Mouse (Mus musculus) c-Kit-positive CD71-positive TER-119-positive erythroid progenitor cells, embryonic 14.5 days (primary cell): Measurements from ENCODE around the gene Tmem62.
A peak's percentile ranks its signal among the peaks of the same experiment; 100 is the strongest.
"Not testable (repeated sequence)": the region's sequence is repeated elsewhere in the genome, so short reads cannot be mapped to it uniquely, and the experiment has no call there.

Experiments
- DNase-seq: peaks from one replicate; pipeline ENCODE4 v3.0.0-alpha.2; 2013; ENCODE audit warnings: low spot score

Tmem62 gene

DNA sequence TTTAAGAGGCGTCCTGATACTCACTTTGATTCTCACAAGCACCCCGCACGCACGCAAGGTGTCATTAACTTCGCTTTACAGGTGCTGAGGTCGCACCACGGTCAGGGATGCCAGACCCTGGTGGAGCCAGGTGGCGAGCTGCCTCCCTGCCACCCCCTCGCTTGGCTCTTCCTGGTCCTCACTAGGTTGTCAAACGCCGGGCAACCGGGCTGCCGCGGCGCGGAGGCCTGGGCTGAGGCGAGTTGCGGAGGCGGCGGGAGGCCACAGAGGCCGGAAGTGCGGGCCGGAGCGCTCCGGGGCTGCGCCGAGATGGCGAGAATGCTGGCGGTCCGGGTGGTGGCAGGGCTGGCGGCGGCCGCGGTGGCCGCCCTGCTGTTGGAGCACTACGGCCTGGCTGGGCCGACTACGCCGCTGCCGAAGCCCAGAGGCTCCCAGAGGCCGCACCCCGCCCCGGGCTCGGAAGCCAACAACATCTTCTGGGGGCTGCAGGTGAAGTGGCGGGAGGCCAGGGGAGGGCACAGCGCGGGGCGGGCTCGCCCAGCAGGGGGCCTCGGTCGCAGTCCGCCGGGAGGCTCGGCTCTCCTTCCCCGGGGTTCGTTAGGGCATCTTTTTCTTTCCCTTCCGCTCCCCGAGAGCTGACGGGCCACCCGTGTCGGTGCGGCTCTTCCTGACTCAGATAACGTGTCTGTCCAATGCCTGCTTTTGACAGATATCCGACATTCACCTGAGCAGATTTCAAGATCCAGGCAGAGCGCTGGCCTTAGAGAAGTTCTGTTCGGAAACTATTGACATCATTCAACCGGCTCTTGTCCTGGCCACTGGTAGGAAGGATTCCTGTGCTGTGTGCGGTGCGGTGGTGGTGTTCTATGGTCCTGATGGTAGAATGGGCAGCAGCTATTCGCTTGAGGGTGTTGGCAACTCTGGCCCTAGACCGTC, at the start of gene Tmem62:
Gene Tmem62, plus strand, starts transcription at position 28 of the 936 bp plus-strand sequence.
- DNase-seq = peak; percentile 72

DNA sequence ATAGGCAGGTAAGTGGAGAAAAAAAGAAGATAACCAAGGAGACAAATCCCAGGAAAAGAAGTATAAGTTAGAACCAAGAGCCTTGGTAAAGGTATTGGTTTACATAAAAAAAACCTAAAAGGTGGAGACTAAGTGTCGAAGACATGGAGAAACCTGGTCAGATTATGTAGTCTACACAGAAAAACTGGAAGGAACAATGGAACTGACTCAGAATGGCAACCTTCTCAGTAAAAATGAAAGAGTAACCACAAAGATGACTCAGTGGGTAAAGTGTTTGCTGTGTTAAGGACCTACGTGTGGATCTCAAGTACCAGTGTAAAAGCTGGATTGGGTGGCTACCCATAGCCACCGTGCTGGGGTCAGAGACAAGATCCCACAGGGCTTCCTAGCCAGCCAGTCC, 43.8 kb upstream of the Tmem62 start:
- DNase-seq = no peak

DNA sequence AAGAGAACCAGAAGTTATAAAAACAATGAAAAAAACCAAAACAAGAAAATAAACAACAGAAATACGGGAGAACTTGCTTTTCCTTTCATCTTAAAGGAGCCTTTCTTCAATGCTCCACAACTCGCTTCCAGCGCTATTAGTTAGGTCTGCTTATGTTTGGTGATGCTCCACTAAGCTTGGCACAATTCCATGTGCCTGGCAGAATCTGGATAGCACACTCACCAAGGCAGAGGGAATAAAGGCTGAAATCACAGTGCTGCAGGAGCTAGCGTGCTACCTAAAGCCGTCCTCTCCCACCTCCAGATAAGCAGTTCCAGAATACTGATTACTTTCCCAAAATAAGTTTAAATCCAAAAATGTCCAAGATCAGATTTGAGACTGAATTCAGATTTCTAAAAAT, 25.6 kb upstream of the Tmem62 start:
- no peak for DNase-seq

DNA sequence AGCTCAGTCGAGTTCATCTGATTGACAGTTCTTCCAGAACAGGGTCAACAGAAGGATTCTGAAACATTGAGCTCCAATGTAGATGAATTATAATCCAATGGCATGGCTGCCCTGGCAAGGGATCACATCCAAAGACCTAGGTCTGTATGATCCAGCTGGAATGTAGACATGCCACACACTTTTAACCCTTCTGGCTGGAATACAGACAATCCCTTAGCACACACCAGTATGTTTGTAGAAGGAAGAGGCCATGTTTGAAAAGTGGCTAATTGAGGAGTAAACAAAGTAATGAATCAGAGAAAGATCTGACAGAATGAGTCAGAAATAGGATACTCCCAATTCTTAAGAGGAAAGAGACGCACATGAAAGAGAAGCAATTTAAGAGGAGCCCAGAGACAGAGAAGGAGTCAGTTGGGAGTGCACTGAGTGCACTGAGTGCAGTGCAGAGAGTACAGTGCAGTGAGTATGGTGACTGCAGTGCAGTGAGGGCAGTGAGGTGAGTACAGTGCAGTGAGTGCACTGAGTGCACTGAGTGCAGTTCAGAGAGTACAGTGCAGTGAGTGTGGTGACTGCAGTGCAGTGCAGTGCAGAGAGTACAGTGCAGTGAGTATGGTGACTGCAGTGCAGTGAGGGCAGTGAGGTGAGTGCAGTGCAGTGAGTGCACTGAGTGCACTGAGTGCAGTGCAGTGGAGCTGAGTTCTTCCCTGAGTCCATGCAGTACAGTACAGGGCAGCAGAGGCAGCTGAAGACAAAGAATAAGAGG, 24.5 kb upstream of the Tmem62 start:
- DNase-seq = no peak

DNA sequence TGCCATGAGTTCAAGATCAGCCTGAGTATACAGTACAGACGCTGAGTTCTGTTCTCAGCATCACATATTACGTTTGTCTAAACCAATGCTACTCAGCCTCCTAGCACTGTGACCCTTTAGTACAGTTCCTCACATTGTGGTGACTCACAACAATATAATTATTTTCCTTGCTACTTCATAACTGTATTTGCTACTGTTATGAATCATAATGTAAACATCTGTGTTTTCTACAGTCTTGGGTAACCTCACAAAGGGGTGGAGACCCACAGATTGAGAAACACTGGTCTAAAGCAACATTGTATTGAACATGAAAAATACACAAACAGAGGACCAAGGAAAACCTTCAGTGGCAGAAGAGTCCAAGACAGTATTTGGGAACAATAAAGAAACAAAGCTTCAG, 17.5 kb upstream of the Tmem62 start:
- no peak for DNase-seq

DNA sequence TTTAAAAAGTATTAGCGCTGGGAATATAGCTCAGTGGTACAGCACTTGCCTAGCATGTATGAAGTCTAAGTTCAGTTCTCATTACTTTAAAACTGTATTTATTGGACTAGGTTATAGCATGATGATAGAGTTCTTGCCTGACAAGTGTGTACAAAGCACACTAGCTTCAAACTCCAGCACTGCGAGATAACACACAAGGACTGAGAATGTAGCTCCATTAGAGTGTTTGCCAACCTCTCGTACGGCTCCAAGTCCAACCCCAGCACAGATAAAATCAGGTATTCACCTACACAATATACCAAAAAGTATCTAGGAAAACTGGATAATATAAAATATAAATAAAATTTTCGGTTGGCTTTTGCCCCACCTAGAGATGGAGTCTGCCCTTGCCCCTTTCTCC, 17.0 kb upstream of the Tmem62 start:
- no peak for DNase-seq

DNA sequence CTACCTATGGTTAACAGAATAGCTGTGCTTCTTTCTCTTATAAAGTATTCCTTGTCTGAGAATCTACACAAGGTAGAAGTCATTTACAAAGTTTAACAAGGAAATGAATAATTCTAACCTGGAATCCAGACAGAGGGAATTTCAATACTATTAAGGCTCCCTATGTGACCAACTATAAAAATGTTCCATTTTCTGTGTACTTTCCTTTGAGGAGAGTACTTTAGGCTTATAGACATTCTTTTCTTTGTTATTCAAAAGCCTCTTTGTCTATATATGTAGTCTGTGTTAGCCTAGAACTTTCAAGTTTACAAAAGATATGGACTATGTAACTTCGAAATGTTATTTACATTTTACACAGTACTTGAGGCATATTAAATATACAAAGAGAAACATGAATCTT, 16.6 kb upstream of the Tmem62 start:
- no peak for DNase-seq

DNA sequence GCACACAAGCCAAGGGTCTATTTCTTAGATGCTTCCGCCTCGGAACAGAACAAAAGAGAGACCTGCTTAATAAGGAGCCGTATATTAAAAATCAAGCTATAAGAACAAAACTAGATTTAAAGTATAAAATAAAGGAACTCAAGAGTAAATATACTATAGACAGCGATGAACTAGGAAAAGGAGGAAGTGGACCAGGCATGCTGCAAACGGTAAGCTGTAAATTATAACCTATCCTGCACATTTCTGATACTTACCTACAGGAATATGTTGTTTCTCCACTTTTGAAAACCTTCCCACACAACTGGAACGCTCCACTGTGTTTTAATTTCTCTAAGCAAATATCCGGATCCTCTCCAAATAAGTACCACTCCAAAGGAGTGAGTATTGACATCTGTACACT, 13.7 kb upstream of the Tmem62 start:
- no peak for DNase-seq

DNA sequence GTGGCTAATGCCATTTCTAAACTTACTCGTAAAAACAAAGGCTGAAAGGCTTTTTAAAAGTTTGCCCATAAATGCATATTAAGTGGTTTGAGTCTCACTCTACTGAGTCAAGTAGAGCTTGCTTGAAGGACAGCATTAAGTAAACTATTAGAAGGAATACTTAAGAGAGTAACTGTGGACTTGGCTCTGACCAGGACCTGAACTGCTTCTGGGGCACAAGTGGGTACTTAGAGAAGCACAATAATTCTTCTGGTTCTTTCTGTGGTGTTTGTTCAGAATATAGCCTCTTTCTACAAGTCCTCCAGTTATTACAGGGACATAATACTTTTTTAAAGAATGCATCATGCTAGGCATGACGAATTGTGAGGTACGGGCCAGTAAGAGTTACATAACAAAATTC, 11.3 kb upstream of the Tmem62 start:
- no peak for DNase-seq

DNA sequence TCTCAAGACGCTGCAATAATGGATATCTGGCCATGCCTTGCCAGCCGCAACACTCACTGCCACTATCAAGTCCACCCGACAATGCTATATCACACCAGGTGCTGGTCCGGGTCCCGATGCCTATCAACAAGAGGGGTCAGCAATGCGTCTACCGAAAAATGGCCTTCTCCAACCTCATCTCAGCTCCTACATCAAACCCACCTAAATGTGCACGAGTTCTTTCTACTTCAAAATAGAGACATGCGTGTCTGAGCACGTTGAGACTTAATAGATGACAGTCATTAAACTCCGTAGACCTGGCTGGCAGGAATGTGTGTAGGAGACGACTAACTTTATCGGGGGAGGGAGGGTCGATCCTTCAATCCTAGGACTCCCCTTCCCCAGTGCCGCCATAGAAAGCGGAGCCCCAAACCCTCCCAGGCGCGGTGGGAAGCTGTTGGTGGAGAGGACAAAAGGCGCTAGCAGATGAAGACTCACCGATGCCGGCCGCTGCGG, 6.7 kb upstream of the Tmem62 start:
- no peak for DNase-seq

DNA sequence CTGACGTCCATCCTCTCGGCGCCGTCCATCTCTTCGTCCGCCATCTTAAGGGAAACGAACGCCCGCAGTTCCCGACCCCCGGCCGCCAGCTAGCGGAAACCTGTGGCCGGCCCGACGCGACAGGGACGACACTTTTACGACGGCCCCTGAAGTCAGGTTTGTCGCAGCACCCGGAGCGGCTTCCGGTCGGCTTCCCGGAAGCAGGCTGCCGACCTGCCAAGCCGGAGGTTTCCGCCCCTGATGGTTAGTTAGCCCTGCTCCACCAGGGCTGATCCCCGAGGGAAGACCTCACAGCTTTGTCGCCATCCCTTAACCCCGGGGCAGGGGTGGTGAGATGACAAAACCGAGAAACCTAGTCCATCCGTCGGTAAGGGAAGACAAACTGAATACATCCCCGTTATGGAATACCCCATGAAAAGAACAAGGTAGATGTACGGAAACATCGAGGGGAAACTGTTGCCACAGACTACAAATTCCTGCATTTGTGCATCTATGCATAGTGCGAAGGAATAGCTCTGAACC, 6.2 kb upstream of the Tmem62 start, which contains the start of gene Ubr1:
Gene Ubr1, minus strand, starts transcription at position 157 of the 522 bp plus-strand sequence.
- DNase-seq = peak; percentile 86

DNA sequence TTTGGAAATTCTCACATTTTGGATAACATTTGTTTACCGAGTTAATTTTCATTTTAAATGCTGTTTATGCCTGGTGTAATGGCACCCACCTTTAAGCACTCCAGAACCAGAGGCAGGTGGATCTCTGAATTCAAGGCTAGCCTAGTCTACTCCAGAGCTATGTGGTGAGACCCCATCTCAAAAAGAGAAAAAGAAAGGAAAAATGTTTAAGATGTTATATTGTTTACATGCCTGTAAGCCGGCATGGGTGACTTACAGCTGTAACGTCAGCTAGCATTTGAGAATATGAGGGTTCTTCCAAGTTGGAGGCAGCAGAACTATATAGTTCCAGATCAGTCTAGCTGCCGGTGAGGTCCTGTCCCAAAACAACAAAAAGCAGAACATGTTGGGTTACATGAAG, 5.1 kb upstream of the Tmem62 start:
- DNase-seq = no peak

DNA sequence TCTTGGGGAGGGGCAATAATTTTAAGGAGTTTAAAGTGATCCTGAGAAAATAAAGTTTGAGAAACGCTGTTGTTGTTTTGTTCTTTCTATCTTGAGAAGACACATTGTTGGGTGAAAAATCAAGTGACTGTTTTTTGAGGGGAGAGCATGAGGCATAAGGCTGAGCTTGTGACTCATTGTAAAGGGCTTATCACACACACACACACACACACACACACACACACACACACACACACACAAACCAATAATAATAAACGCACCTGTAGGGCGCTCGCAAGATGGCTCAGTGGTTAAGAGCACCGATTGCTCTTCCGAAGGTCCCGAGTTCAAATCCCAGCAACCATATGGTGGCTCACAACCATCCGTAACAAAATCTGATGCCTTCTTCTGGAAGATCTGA, 4.6 kb upstream of the Tmem62 start:
- not testable (repeated sequence) for DNase-seq

DNA sequence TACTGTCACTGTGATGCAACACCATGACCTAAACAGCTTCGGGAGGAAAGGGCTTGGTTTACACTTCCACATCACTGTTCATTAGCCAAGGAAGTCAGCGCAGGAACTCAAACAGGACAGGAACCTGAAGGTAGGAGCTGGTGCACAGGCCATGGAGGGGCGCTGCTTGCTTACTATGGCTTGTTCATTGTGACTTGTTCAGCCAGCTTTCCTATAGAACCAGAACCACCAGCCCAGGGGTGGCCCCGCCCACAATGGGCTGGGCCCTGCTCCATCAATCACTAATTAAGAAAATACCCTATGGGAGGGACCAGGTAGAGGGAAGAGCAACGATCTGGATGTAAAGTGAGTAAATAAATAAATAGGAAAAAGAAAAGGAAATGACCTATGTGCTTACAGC, 3.9 kb upstream of the Tmem62 start:
- DNase-seq = peak; percentile 38

DNA sequence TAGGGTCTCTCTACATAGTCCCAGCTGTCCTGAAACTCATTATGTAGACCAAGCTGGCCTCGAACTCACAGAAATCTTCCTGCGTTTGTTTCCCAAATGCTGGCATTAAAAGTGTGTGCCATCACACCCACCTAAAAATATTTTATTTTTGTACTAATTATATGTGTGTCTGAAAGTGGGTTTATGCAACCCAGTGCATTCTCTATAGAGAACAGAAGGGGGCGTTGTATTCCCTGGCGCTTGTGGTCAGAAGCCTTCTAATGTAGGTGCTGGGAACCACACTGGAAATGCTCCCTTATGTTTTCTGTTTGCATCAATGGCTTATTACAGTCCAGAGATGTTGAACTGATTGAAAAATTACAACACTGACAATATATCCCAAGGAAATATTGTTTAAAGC, 509 bp upstream of the Tmem62 start:
- DNase-seq = peak; percentile 57

DNA sequence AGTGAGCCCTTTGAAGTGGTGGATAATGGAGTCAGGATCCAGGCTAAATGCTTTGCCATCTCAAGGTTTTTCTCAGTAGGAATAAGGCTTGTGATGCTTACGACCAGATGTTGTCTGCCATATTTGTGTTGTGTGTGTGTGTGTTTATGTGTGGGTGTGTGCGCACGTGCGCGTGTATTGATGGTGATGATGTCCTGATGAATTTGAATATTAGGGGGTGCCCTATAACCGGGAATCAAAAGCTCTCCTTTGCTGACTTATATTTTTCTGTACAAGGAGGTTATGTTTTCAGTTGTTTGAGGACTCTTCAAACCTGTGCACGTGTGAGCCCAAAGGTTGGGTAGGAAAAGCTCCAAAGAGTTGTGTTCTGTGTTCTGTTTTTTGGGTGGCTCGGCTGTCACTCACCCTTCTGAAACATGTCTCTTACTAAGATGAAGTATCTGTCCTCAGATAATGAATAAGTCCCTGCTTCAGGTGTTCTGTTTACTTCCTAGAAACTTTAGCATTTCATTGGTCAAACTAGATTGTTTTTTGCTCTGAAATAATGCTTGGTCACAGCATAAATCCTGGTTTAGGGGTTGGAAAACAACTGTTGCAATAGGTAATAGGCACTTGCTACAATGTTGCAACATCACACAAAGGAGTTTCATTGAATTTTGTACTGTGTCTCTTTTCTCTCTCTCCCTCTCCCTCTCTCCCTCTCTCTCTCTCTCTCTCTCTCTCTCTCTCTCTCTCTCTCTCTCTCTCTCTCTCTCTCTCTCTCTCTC, 1.3 kb downstream of the Tmem62 start:
- no peak for DNase-seq

DNA sequence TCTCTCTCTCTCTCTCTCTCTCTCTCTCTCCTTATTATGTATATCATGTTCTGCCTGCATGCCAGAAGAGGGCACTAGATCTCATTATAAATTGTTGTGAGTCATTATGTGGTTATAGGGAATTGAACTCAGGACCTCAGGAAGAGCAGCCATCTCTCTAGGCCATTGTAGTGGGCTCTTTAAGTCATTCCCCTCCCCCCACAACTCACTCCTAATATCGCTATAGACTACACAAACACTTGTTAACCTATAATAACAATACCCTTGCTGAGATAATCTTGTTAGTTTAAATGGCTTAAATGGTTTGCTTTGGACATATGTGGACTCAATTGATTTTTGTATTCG, 1.8 kb downstream of the Tmem62 start:
- peak; percentile 22 for DNase-seq

DNA sequence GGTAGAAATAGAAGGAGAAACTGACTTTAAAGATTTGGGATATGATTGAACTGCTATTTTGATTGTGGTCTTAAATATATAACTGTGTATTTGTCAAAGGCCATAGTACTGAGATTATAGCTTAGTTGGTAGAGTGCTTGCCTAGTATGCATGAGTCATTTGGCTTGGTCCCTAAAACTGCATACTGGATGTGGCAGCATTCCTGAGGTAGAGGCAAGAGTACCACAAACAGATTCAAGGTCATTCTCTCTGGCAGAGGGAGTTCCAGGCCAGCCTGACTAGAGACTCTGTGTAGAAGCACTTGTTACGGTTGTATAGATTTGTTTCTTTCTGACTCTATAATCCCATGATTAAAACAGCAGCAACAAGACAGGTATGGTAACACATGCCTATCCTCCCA, 3.0 kb downstream of the Tmem62 start:
- DNase-seq = no peak

DNA sequence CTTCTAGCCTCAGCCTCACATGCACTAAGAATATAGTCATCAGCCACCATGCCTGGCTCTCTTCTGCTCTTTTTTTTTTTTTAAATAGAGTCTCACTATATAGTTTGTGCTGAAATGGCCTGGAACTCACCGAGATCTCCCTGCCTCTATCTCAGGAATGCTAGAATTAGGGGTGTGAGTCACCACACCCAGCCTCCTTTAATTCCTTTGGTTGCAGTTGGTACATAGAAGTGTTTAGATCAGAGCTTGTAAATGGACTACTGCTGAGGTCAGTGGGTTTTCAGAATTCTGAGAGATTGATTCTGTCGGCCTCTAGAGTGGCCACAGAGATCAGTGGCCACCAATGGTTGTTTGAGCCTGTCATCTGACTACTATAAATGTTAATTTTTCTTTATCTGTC, 4.0 kb downstream of the Tmem62 start:
- no peak for DNase-seq

DNA sequence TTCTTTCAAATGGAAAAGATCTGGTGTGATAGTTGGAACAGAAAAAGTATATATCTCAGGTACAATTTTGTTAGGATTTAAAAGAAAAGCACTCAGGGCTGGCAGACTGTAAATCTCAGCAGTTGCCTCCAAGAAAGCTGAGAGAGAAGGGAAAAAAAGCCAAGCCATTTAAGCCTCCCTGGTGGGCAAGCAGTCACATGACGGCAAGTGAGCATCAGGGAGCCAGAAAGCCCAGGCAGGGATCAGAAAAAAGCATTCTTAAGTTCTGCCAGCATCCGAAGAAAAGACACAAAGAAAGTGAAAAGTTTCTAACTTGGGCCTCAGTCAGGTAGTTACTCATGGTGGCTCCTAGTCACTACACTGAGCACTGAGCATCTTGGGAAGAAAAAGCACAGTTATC, 6.8 kb downstream of the Tmem62 start:
- no peak for DNase-seq

DNA sequence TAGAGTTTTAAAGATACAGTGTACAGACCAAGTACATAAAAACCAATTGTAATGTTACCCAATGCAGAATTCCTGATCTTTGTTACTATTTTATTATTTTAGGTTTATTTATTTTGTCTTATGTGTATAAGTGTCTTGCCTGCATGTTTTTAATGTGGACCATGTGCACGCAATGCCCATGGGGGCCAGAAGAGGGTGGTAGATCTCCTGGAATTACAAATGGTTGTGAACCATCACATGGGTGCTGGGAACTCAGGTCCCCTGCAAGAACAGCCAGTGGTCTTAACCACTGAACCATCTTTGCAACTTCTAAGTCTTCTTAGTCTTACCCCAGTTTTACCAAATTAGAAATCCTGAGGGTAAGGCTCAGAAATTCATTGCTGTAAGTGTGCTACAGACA, 8.4 kb downstream of the Tmem62 start:
- DNase-seq = peak; percentile 32

DNA sequence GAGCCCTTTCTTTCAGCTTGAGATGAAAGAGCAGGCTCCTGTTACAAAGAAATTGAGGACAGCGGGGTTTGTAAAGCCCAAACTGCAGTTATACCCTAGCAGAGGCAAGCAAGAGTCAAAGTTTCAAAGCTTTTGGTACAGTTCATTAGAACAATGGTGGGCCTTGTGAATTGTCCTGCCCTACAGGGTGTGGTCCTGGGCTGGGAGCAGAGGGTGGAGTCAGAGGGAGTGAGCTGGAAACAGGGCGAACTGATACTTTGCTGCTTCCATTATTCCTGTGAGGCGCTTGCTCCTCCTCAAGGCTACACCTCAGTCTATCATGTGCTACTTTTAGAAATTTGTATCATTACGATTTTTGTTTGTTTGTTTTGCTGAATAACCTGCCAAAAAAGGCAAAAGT, 14.4 kb downstream of the Tmem62 start:
- DNase-seq = no peak
